Mouse (Mus musculus): Measurements from ENCODE around the gene Rpn2. TPM values are rescaled to one million over a fixed set of nuclear protein-coding genes. Genes with fewer than 3 reads are reported as not detected.

Gene Rpn2
- 100 to 1,000 TPM; 124 to 128 TPM for total RNA-seq (2021)

GRCm38 (mm10) chr2:157278717-157279415 is at the start of gene Rpn2:
Gene Rpn2 (plus strand): TSS chr2:157279017.
- intact Hi-C loops (cut with DNase I) = loop anchor here (5.0 kb wide), 1 partner anchor 77 kb away; the partner anchor contains the start of gene Rbl1

DNA sequence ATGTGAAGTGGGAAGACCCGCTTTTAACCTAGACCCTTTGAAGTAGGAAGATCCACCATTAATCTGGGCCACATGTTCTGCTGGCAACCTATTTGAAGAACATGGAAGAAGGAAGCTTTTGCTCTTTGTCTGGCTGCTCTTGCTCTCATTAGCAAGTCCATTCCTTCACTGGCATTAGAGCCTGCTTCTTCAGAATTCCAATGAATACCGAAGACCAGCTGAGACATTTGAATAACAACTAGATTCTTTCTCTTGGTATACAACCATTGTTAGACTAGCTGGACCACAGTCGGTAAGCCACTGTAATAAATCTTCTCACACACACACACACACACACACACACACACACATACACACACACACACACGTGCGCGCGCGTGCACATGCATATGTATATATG is 42.9 kb upstream of the Rpn2 start:
- DNase-seq (ENCODE audit: low spot score in 2 of 2) = no peak
- intact Hi-C loops (cut with DNase I) = no loop called here

More at GRCm38 (mm10) chr2:157278717-157279415, at the start of gene Rpn2:
- DNase-seq (ENCODE audit: low spot score in 2 of 2) = peak; percentile 97 to 98

GRCm38 (mm10) chr2:157245001-157245400 is 33.8 kb upstream of the Rpn2 start:
- intact Hi-C loops (cut with DNase I) = no loop called here

GRCm38 (mm10) chr2:157245603-157246002 is 33.2 kb upstream of the Rpn2 start:
- no peak for DNase-seq (ENCODE audit: low spot score in 2 of 2)
- intact Hi-C loops (cut with DNase I) = no loop called here

More at GRCm38 (mm10) chr2:157245001-157245400, 33.8 kb upstream of the Rpn2 start:
- DNase-seq (ENCODE audit: low spot score in 2 of 2) = no peak

DNA sequence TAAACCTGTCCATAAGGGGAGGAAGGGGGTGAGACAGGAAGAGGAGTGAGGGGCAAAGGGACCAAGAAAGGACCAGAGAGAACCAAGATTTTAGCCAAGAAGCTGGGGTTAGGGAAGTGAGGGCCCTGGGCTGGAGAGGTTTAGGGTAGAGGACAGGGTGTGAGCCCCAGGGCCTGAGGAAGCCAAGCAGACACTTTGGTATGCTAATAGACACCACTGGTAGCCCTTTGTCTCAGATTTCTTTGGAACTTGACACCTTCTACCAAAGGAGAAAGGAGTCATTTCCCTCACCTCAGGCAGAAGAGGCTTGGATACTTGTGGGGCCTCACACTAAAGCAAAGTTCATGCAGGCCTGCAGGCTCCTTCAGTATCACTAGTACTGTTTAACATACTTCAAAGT is 30.7 kb upstream of the Rpn2 start:
- intact Hi-C loops (cut with DNase I) = no loop called here
- no peak for DNase-seq (ENCODE audit: low spot score in 2 of 2)

- DNase-seq (ENCODE audit: low spot score in 2 of 2) = peak; percentile 44 to 52
- intact Hi-C loops (cut with DNase I) = loop anchor here (5.0 kb wide), 1 partner anchor 132 kb away; no protein-coding TSS in a partner anchor
Observed at GRCm38 (mm10) chr2:157259720-157260119, 19.1 kb upstream of the Rpn2 start.

- intact Hi-C loops (cut with DNase I) = loop anchor here (5.0 kb wide), 1 partner anchor 135 kb away; no protein-coding TSS in a partner anchor
- DNase-seq (ENCODE audit: low spot score in 2 of 2) = no peak
Observed at GRCm38 (mm10) chr2:157261930-157262329, 16.9 kb upstream of the Rpn2 start.

DNA sequence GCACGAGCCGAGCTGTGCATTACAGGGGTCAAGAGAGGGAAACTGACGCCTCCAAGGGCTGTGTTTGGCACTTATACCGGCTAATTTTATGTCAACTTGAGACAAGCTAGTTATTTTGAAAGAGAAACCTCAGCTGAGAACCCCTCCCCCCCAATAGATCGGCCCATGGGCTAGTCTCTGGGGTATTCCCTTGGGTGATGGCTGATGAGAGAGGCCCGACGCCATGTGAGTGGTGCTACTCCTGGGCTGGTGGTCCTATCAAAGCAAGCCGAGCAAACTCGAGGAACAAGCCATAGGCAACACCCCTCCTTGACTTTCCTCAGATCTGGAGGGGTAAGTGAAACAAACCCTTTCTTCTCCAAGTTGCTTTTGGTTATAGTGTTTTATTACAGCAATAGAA is 16.3 kb upstream of the Rpn2 start:
- intact Hi-C loops (cut with DNase I) = loop anchor here (5.0 kb wide), 1 partner anchor 135 kb away; no protein-coding TSS in a partner anchor
- DNase-seq (ENCODE audit: low spot score in 2 of 2) = no peak

DNA sequence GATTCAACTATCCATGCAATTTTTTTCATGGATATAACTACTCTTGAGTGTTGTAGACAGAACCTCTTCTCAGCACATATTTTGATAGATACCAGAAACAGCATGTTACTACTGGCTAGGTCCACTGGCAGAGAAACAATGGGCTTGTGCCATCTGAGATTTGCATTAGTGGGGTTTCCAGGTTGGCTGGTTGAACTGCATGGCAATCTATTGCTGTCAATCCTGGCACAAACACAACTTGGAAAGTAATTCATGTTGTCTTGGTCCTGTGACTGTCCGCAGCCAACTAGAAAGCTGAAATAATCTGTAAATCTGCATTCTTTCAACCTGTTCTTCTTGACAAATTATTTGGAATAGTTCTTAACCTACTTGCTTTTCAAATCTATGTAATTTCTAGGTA is 15.7 kb upstream of the Rpn2 start:
- intact Hi-C loops (cut with DNase I) = loop anchor here (5.0 kb wide), 1 partner anchor 136 kb away; no protein-coding TSS in a partner anchor
- no peak for DNase-seq (ENCODE audit: low spot score in 2 of 2)

DNA sequence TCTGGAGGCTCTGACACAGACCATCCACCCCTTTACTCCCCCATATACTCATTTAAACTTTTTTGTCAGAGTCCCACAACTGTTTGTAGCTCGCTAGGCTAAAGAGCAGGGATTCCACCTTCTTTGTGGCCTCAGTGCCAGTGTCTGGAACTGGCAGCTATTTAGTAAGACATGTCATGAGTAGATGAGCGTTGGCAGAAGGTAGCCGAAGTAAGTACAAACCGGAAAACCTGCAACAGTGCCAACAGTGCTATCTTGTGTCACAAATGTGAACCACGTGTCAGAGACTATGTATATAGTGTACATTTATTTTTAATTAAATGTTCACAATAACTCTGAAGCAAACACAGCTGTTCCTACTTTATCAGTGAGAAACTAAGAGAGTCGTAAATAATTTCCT is 15.0 kb upstream of the Rpn2 start:
- intact Hi-C loops (cut with DNase I) = loop anchor here (5.0 kb wide), 1 partner anchor 137 kb away; no protein-coding TSS in a partner anchor
- no peak for DNase-seq (ENCODE audit: low spot score in 2 of 2)

DNA sequence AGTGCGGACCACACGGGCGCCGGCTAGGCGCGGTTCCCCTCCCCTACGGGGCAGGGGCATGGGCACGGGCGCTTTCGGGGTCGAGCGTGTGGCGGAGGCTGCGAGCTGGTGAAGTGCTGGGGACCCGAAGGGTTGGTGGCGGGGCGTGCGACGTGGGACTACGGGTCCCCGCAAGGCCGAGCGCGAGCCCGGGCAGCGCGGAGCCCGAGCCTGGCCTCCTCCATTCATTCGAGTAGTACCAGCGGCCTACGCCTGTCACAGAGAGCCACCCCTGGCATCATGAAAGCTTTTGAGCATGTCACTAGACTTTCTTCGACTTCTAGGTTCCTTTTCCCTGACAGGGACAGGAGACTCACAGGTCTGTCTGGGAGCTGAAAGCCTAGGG is 591 bp downstream of the Rpn2 start, which contains the start of gene Mroh8:
Gene Mroh8 (minus strand): TSS at position 134 of the 385 bp plus-strand sequence.
- intact Hi-C loops (cut with DNase I) = loop anchor here (5.0 kb wide), 1 partner anchor 77 kb away; the partner anchor contains the start of gene Rbl1
- peak; percentile 81 to 85 for DNase-seq (ENCODE audit: low spot score in 2 of 2)

DNA sequence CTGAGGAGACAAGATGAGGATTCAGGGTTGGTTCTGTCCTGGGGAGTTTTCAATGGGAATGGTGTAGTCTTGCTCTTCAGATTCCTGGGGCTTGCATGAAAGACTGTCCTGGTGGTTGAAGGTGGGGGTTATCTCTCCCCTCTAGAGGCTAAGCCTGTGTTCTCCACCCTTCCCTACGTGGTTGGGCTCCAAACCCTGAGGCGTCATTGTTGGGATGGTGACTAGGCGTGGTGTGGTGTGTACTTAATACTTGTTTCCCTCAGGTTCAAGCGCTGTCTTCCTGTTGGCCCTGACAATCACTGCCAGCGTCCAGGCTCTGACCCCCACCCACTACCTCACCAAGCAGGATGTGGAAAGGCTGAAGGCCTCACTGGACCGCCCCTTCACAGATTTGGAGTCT is 4.5 kb downstream of the Rpn2 start:
- intact Hi-C loops (cut with DNase I) = no loop called here
- DNase-seq (ENCODE audit: low spot score in 2 of 2) = no peak

DNA sequence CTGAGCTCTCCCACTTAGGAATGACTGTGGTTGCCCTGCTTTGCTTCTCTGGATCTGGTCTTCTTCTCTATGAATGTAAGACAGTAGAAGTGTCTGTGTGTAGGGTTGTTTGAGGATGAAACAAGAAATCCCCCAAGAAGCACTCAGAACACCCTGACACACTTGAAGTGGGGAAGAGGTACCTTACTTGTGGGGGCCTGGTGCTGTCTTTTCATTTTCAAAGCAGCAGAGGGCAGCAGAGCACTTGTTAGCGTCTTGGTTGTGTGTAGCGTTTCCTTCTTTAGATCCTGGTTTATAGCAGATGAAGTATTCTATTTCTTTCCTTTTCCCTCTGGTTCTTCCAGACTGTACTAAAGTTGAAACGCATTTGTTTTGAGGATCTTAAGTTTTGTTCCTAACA is 8.7 kb downstream of the Rpn2 start:
- intact Hi-C loops (cut with DNase I) = no loop called here
- DNase-seq (ENCODE audit: low spot score in 2 of 2) = peak; percentile 37 to 45

DNA sequence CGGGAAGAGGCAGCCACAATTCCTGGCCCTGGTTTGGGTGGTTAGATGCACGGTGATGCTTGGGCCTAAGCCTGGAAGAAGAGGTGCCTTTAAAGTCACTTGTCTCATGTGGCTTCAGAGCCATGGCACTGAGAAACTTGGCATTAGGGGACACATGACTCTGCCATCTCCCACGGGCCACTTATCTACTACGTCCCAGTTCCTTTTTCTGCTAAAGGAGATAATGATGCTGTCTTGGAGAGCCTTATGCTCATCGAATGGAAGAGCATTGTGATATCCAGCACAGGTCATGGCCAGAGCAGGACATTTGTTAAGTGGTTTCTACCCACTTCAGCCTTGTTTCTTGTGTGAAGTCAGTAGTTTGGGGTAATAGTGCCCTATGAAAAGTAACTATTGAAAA is 10.2 kb downstream of the Rpn2 start:
- intact Hi-C loops (cut with DNase I) = loop anchor here (2.0 kb wide), 1 partner anchor 282 kb away; the partner anchor contains the start of gene Blcap

DNA sequence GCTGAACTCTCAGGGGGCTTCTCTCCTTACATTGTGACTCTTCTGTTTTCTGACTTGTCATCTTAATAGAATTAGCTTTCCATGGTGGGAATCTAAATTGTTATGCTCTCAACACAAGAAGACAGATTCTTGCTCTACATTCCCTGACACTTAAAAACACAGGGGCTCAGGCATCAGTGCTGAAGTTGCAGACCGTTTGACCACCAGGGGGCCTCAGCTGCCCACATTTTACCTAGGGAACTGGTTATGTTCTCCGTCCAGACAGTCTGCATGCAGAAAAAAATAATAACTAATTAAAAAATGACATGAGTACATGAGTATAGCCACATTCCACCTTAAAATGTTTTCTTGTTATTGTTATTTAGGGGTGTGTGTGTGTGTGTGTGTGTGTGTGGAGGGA is 13.3 kb downstream of the Rpn2 start:
- DNase-seq (ENCODE audit: low spot score in 2 of 2) = peak; percentile 55 to 57
- intact Hi-C loops (cut with DNase I) = loop anchor here (1.0 kb wide), 1 partner anchor 47 kb away; no protein-coding TSS in a partner anchor

More for the DNA sequence above, 10.2 kb downstream of the Rpn2 start:
- DNase-seq (ENCODE audit: low spot score in 2 of 2) = no peak

DNA sequence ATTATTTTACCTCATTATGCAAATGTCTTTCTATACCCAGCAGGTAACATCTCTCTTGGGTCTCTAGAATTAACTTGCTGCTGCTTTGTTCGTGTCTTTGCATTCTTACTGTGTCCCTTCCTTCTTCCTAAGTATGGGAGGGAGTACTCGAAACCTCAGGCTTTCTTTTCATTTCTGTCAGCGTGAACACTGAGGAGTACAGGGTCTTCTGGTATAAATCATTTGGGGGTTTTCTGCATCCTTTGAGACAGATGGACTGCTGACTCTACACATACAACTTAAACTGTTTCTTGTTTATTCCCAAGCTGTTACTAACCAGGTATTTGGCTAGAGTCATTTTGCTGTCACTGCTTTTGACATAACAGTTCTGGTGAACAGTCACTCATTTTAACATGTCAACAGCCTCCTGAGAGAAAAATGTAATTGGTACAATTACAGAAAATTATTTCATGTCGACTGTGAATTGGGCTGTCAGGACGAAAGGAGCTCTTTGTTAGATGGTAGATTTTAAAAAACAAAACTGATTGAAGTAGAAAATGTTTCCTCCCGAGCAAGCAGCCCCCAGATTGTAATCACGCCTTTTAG is 17.4 kb downstream of the Rpn2 start:
- intact Hi-C loops (cut with DNase I) = no loop called here
- DNase-seq (ENCODE audit: low spot score in 2 of 2) = no peak

GRCm38 (mm10) chr2:157300051-157300450 is 21.2 kb downstream of the Rpn2 start:
- intact Hi-C loops (cut with DNase I) = no loop called here
- no peak for DNase-seq (ENCODE audit: low spot score in 2 of 2)

- DNase-seq (ENCODE audit: low spot score in 2 of 2) = peak in 1 of 2 experiments; percentile 13
- intact Hi-C loops (cut with DNase I) = no loop called here
Observed at GRCm38 (mm10) chr2:157303096-157303495, 24.3 kb downstream of the Rpn2 start.

- no peak for DNase-seq (ENCODE audit: low spot score in 2 of 2)
- intact Hi-C loops (cut with DNase I) = no loop called here
Observed at GRCm38 (mm10) chr2:157306091-157307032, 27.5 kb downstream of the Rpn2 start.
